Mouse (Mus musculus): Measurements from ENCODE around the gene Kctd20. TPM values are rescaled to one million over a fixed set of nuclear protein-coding genes. Genes with fewer than 3 reads are reported as not detected.
A peak's percentile ranks its signal among the peaks of the same experiment; 100 is the strongest.

Gene Kctd20
- total and polyA plus RNA-seq, 2 experiments from 2014 or later, result 35.3 to 41.5 TPM

- H3K9me3 ChIP-seq (replicated peaks; ENCODE audit: control insufficient read depth, low read length), result no peaks in the 10 kb centered on the region
- TF ChIP-seq CTCF (IDR thresholded peaks at IDR 0.05; ENCODE audit: low read depth), result no peak
- no peak for TF ChIP-seq EP300 (IDR thresholded peaks at IDR 0.05; ENCODE audit: low read depth)
- no peak overlapping the region for H3K27ac ChIP-seq (ENCODE audit: low read depth)
- no peak overlapping the region for H3K4me3 ChIP-seq (ENCODE audit: low read depth, low read length)
- H3K4me1 ChIP-seq (ENCODE audit: control insufficient read depth, insufficient read depth), result no peaks in the 10 kb centered on the region
- 78% methylated on average over 4 of the region's 4 CpGs for WGBS
- no peaks in the 10 kb centered on the region for H3K27me3 ChIP-seq (ENCODE audit: control insufficient read depth, insufficient read depth, low read length)
- H3K9ac ChIP-seq (replicated peaks; ENCODE audit: low read depth, low read length), result no peak overlapping the region
- DNase-seq (ENCODE audit: low spot score), result no peak
- ATAC-seq (ENCODE audit: insufficient read depth, low read depth), result no peak
- H3K4me2 ChIP-seq (ENCODE audit: low read depth, low read length), result no peak overlapping the region
- H3K36me3 ChIP-seq (replicated peaks; ENCODE audit: control insufficient read depth, insufficient read depth, low read length), result peaks cover 58% of the 10 kb centered on the region
These were observed 42.9 kb downstream of the Kctd20 start for GRCm38 (mm10) chr17:28994615-28995014.

GRCm38 (mm10) chr17:29000465-29000864 lies 48.7 kb downstream of the Kctd20 start:
- no peak for DNase-seq (ENCODE audit: low spot score)
- no peak overlapping the region for H3K4me3 ChIP-seq (ENCODE audit: low read depth, low read length)
- no peak overlapping the region for H3K27ac ChIP-seq (ENCODE audit: low read depth)
- TF ChIP-seq EP300 (IDR thresholded peaks at IDR 0.05; ENCODE audit: low read depth) (no peak), CTCF (IDR thresholded peaks at IDR 0.05; ENCODE audit: low read depth) (no peak)
- 79% methylated on average over 6 of the region's 6 CpGs for WGBS
- H3K9me3 ChIP-seq (replicated peaks; ENCODE audit: control insufficient read depth, low read length), result no peaks in the 10 kb centered on the region
- no peak overlapping the region for H3K4me2 ChIP-seq (ENCODE audit: low read depth, low read length)
- no peak for ATAC-seq (ENCODE audit: insufficient read depth, low read depth)
- H3K36me3 ChIP-seq (replicated peaks; ENCODE audit: control insufficient read depth, insufficient read depth, low read length), result peaks cover 50% of the 10 kb centered on the region
- H3K9ac ChIP-seq (replicated peaks; ENCODE audit: low read depth, low read length), result no peak overlapping the region
- no peaks in the 10 kb centered on the region for H3K27me3 ChIP-seq (ENCODE audit: control insufficient read depth, insufficient read depth, low read length)
- H3K4me1 ChIP-seq (ENCODE audit: control insufficient read depth, insufficient read depth), result no peaks in the 10 kb centered on the region

GRCm38 (mm10) chr17:29003740-29004139 lies 52.0 kb downstream of the Kctd20 start:
- Histone ChIP-seq H3K9ac (replicated peaks; ENCODE audit: low read depth, low read length) (no peak overlapping the region), H3K36me3 (replicated peaks; ENCODE audit: control insufficient read depth, insufficient read depth, low read length) (peaks cover 22% of the 10 kb centered on the region), H3K9me3 (replicated peaks; ENCODE audit: control insufficient read depth, low read length) (no peaks in the 10 kb centered on the region), H3K27ac (ENCODE audit: low read depth) (no peak overlapping the region), H3K27me3 (ENCODE audit: control insufficient read depth, insufficient read depth, low read length) (no peaks in the 10 kb centered on the region), H3K4me2 (ENCODE audit: low read depth, low read length) (no peak overlapping the region), H3K4me1 (ENCODE audit: control insufficient read depth, insufficient read depth) (0 out of 2 replicates have a peak, but pooled peaks cover 3% of the 10 kb centered on the region), H3K4me3 (ENCODE audit: low read depth, low read length) (no peak overlapping the region)
- TF ChIP-seq CTCF (IDR thresholded peaks at IDR 0.05; ENCODE audit: low read depth) (no peak), EP300 (IDR thresholded peaks at IDR 0.05; ENCODE audit: low read depth) (no peak)
- no peak for ATAC-seq (ENCODE audit: insufficient read depth, low read depth)
- WGBS, result 51% methylated on average over 1 of the region's 1 CpGs
- no peak for DNase-seq (ENCODE audit: low spot score)

- Histone ChIP-seq H3K27me3 (ENCODE audit: control insufficient read depth, insufficient read depth, low read length) (no peaks in the 10 kb centered on the region), H3K4me1 (ENCODE audit: control insufficient read depth, insufficient read depth) (0 out of 2 replicates have a peak, but pooled peaks cover 3% of the 10 kb centered on the region), H3K27ac (ENCODE audit: low read depth) (no peak overlapping the region), H3K4me3 (ENCODE audit: low read depth, low read length) (no peak overlapping the region), H3K36me3 (replicated peaks; ENCODE audit: control insufficient read depth, insufficient read depth, low read length) (peaks cover 10% of the 10 kb centered on the region), H3K9ac (replicated peaks; ENCODE audit: low read depth, low read length) (no peak overlapping the region), H3K9me3 (replicated peaks; ENCODE audit: control insufficient read depth, low read length) (no peaks in the 10 kb centered on the region), H3K4me2 (ENCODE audit: low read depth, low read length) (no peak overlapping the region)
- TF ChIP-seq CTCF (IDR thresholded peaks at IDR 0.05; ENCODE audit: low read depth) (no peak), EP300 (IDR thresholded peaks at IDR 0.05; ENCODE audit: low read depth) (no peak)
- no peak for DNase-seq (ENCODE audit: low spot score)
- WGBS, result 93% methylated on average over 3 of the region's 3 CpGs
- no peak for ATAC-seq (ENCODE audit: insufficient read depth, low read depth)
These were observed 53.3 kb downstream of the Kctd20 start for GRCm38 (mm10) chr17:29005002-29005401.

- no peak for DNase-seq (ENCODE audit: low spot score)
- no peaks in the 10 kb centered on the region for H3K9me3 ChIP-seq (replicated peaks; ENCODE audit: control insufficient read depth, low read length)
- H3K36me3 ChIP-seq (replicated peaks; ENCODE audit: control insufficient read depth, insufficient read depth, low read length), result no peaks in the 10 kb centered on the region
- 3% methylated on average over 7 of the region's 7 CpGs for WGBS
- no peak for TF ChIP-seq EP300 (IDR thresholded peaks at IDR 0.05; ENCODE audit: low read depth)
- TF ChIP-seq CTCF (IDR thresholded peaks at IDR 0.05; ENCODE audit: low read depth), result no peak
- H3K4me2 ChIP-seq (ENCODE audit: low read depth, low read length), result peak overlapping the region; percentile 81
- ATAC-seq (ENCODE audit: insufficient read depth, low read depth), result no peak
- H3K9ac ChIP-seq (replicated peaks; ENCODE audit: low read depth, low read length), result peak overlapping the region; percentile 82
- peak overlapping the region; percentile 65 for H3K4me3 ChIP-seq (ENCODE audit: low read depth, low read length)
- 0 out of 2 replicates have a peak, but pooled peaks cover 3% of the 10 kb centered on the region for H3K4me1 ChIP-seq (ENCODE audit: control insufficient read depth, insufficient read depth)
- no peaks in the 10 kb centered on the region for H3K27me3 ChIP-seq (ENCODE audit: control insufficient read depth, insufficient read depth, low read length)
- H3K27ac ChIP-seq (ENCODE audit: low read depth), result peak overlapping the region; percentile 89
These were observed 55.1 kb downstream of the Kctd20 start for GRCm38 (mm10) chr17:29006812-29007211.

GRCm38 (mm10) chr17:29007243-29007640 lies 55.5 kb downstream of the Kctd20 start:
- TF ChIP-seq CTCF (IDR thresholded peaks at IDR 0.05; ENCODE audit: low read depth), result no peak
- no peak for ATAC-seq (ENCODE audit: insufficient read depth, low read depth)
- Histone ChIP-seq H3K36me3 (replicated peaks; ENCODE audit: control insufficient read depth, insufficient read depth, low read length) (no peaks in the 10 kb centered on the region), H3K4me2 (ENCODE audit: low read depth, low read length) (peak overlapping the region; percentile 81), H3K27ac (ENCODE audit: low read depth) (peak overlapping the region; percentile 89), H3K4me3 (ENCODE audit: low read depth, low read length) (peak overlapping the region; percentile 65), H3K27me3 (ENCODE audit: control insufficient read depth, insufficient read depth, low read length) (no peaks in the 10 kb centered on the region), H3K9me3 (replicated peaks; ENCODE audit: control insufficient read depth, low read length) (no peaks in the 10 kb centered on the region), H3K4me1 (ENCODE audit: control insufficient read depth, insufficient read depth) (0 out of 2 replicates have a peak, but pooled peaks cover 3% of the 10 kb centered on the region), H3K9ac (replicated peaks; ENCODE audit: low read depth, low read length) (peak overlapping the region; percentile 82)
- WGBS, result 0% methylated on average over 19 of the region's 19 CpGs
- DNase-seq (ENCODE audit: low spot score), result no peak

Data from heart, postnatal 0 days (tissue).